Mouse (Mus musculus) liver, adult 2 months (tissue): ENCODE data around the gene Fam120a.
A peak's percentile ranks its signal among the peaks of the same experiment; 100 is the strongest.

Source experiments
- CTCF ChIP-seq: fragments of 200-500 bp; IDR thresholded peaks from 2 replicates; pipeline ENCODE4 v1.5.1; 2011; ENCODE audit warnings: low read depth, low read length, control low read depth
- POLR2A ChIP-seq: fragments of 200-500 bp; IDR thresholded peaks from 2 replicates; pipeline ENCODE4 v1.6.1; 2011; ENCODE audit warnings: low read length, control low read depth; ENCODE audit not compliant: insufficient read depth; ENCODE audit errors: extremely low read depth

- TF ChIP-seq POLR2A = 0 out of 2 replicates have a peak, but pooled peaks have one; percentile 25
- no peak for TF ChIP-seq CTCF
These were observed 3.2 kb upstream of the Fam120a start for GRCm38 (mm10) chr13:48971033-48971432.
